Mouse (Mus musculus): ENCODE results near the gene Zfp287. TPM values are rescaled to one million over a fixed set of nuclear protein-coding genes. Genes with fewer than 3 reads are reported as not detected.

Gene Zfp287
- 1.7 and 1.9 TPM in 2 replicates for polyA plus RNA-seq (2012; rRNA removed)

DNA sequence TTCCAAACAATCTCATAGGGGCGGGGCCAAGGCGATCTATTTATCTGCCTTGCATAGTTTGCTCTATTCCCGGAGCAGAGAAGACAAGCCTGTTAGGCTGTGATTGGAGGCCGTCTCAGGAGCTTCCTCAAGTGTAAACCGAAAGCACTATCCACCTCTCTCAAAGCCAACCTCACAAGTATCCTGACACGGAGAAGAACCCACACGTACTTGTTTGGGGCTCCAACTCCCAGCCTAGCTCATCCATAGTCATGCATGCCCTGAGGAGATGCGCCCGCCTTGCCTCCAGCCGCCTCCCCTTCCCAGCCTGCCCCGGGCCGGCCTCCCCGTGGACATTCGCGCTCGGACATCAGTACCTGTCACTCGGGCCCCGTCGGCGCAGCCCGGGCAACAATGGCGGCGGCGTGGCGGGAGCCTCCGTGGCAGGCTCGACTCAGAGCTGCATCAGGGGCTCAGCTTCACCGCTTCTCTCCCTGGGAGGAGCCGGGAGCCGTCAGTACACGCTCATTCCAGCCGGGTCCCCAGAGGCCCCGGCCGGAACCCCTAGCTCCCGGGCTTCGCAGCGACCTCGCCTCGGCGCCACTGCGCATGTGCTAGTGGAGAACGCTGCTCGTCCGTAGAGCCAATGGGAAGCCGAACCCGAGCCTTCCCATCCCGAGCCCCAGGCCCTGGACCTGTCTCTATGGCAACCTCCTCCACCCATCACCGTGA lies at the start of gene Zfp287:
Gene Zfp287, minus strand, starts transcription at position 595 of the 711 bp plus-strand sequence.

DNA sequence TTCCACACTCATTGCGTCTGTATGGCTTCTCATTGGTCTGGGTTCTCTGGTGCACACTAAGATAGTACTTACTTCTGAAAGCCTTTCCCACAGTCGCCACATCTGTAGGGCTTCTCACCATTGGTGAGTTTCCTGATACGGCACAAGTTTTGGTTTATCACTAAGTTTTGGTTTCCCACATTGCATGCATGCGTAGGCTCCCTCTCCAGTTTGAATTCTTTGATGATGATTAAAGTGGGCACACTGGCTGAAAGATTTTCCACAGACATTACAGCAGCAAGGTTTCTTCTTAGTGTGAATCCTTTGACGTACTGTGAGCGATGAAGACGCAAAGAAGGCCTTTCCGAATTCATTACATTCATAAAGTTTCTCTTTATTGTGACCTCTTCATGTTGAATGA lies 21.1 kb upstream of the Zfp287 start, which contains the start of gene Gm10428:
Gene Gm10428, plus strand, starts transcription at position 321 of the 400 bp plus-strand sequence.

Other genes with a start within 250 kb of the Zfp287 start
- 73.2 and 94.6 TPM in 2 replicates for gene Cenpv, start 192.6 kb downstream of the Zfp287 start, polyA plus RNA-seq (2012; rRNA removed)
- 1,880 and 1,997 TPM in 2 replicates for gene Ubb, start 180.7 kb downstream of the Zfp287 start, polyA plus RNA-seq (2012; rRNA removed)
- 16.8 and 16.9 TPM in 2 replicates for gene Trpv2, start 157.4 kb downstream of the Zfp287 start, polyA plus RNA-seq (2012; rRNA removed)
- gene Lrrc75a, start 83.4 kb downstream of the Zfp287 start, polyA plus RNA-seq (2012; rRNA removed): 56.1 and 58.1 TPM in 2 replicates
- gene Mmgt2, start 83.2 kb downstream of the Zfp287 start, polyA plus RNA-seq (2012; rRNA removed): 79.6 and 85.9 TPM in 2 replicates
- gene Gm10428, start 21.2 kb upstream of the Zfp287 start, polyA plus RNA-seq (2012; rRNA removed): not detected in 2 replicates
- gene Zfp286, start 57.6 kb upstream of the Zfp287 start, polyA plus RNA-seq (2012; rRNA removed): 1.3 and 1.4 TPM in 2 replicates
- 3.5 and 3.6 TPM in 2 replicates for gene Trim16, start 88.3 kb upstream of the Zfp287 start, polyA plus RNA-seq (2012; rRNA removed)
- gene Fbxw10, start 115.2 kb upstream of the Zfp287 start, polyA plus RNA-seq (2012; rRNA removed): 0.40 and 0.48 TPM in 2 replicates
- 10.6 and 10.8 TPM in 2 replicates for gene Tvp23b, start 147.6 kb upstream of the Zfp287 start, polyA plus RNA-seq (2012; rRNA removed)
- not detected in 2 replicates for gene Cdrt4, start 219.3 kb upstream of the Zfp287 start, polyA plus RNA-seq (2012; rRNA removed)

All from ovary, adult 2 months (tissue).